Mouse (Mus musculus) kidney, postnatal 36 days (tissue): ENCODE measurements around the gene Lrriq3.

Experiments used
- DNase-seq, 2 experiments: peaks; one replicate each; pipeline ENCODE4 v3.0.0; 2021 to 2022; ENCODE audit warnings: mixed read lengths in 2 of 2

The Lrriq3 gene

GRCm38 (mm10) chr3:155093116-155093956, at the start of gene Lrriq3, which contains the start of gene Fpgt:
TSS of gene Lrriq3 (plus strand) at chr3:155093434.
TSS of gene Fpgt (minus strand) at chr3:155093403.
- DNase-seq = peak; percentile 94

- DNase-seq = no peak
These were observed 41.2 kb upstream of the Lrriq3 start for GRCm38 (mm10) chr3:155052021-155052420.

- no peak for DNase-seq
These were observed 40.0 kb upstream of the Lrriq3 start for GRCm38 (mm10) chr3:155053189-155053588.

GRCm38 (mm10) chr3:155055231-155055916, 37.9 kb upstream of the Lrriq3 start, which contains the start of gene Tnni3k:
TSS of gene Tnni3k (minus strand) at chr3:155055407.
- DNase-seq = no peak

- no peak for DNase-seq
These were observed 36.6 kb upstream of the Lrriq3 start for GRCm38 (mm10) chr3:155056606-155057005.

GRCm38 (mm10) chr3:155057566-155057965, 35.7 kb upstream of the Lrriq3 start:
- no peak for DNase-seq

GRCm38 (mm10) chr3:155058800-155059448, 34.3 kb upstream of the Lrriq3 start:
- DNase-seq = no peak

GRCm38 (mm10) chr3:155059449-155059822, 33.8 kb upstream of the Lrriq3 start:
- no peak for DNase-seq

- no peak for DNase-seq
These were observed 15.3 kb upstream of the Lrriq3 start for GRCm38 (mm10) chr3:155077908-155078307.

- DNase-seq = no peak
These were observed 1.2 kb upstream of the Lrriq3 start for GRCm38 (mm10) chr3:155092081-155092480.

- DNase-seq = peak in 1 of 2 experiments; percentile 3
These were observed 6.0 kb downstream of the Lrriq3 start for GRCm38 (mm10) chr3:155099266-155099665.

GRCm38 (mm10) chr3:155105957-155106356, 12.7 kb downstream of the Lrriq3 start:
- DNase-seq = no peak

- DNase-seq = no peak
These were observed 44.5 kb downstream of the Lrriq3 start for GRCm38 (mm10) chr3:155137737-155138136.

GRCm38 (mm10) chr3:155141047-155141446, 47.8 kb downstream of the Lrriq3 start:
- peak; percentile 8 to 42 for DNase-seq

- no peak for DNase-seq
These were observed 51.1 kb downstream of the Lrriq3 start for GRCm38 (mm10) chr3:155144368-155144767.

- no peak for DNase-seq
These were observed 68.6 kb downstream of the Lrriq3 start for GRCm38 (mm10) chr3:155161842-155162241.

- no peak for DNase-seq
These were observed 87.2 kb downstream of the Lrriq3 start for GRCm38 (mm10) chr3:155180303-155180902.

- DNase-seq = no peak
These were observed 93.2 kb downstream of the Lrriq3 start for GRCm38 (mm10) chr3:155186456-155186855.

- DNase-seq = no peak
These were observed 95.6 kb downstream of the Lrriq3 start for GRCm38 (mm10) chr3:155188857-155189256.

GRCm38 (mm10) chr3:155234919-155235318, 141.7 kb downstream of the Lrriq3 start:
- no peak for DNase-seq

GRCm38 (mm10) chr3:155235502-155235901, 142.3 kb downstream of the Lrriq3 start:
- DNase-seq = no peak
